Mouse (Mus musculus): ENCODE measurements around the gene Cd52.

The Cd52 gene

DNA sequence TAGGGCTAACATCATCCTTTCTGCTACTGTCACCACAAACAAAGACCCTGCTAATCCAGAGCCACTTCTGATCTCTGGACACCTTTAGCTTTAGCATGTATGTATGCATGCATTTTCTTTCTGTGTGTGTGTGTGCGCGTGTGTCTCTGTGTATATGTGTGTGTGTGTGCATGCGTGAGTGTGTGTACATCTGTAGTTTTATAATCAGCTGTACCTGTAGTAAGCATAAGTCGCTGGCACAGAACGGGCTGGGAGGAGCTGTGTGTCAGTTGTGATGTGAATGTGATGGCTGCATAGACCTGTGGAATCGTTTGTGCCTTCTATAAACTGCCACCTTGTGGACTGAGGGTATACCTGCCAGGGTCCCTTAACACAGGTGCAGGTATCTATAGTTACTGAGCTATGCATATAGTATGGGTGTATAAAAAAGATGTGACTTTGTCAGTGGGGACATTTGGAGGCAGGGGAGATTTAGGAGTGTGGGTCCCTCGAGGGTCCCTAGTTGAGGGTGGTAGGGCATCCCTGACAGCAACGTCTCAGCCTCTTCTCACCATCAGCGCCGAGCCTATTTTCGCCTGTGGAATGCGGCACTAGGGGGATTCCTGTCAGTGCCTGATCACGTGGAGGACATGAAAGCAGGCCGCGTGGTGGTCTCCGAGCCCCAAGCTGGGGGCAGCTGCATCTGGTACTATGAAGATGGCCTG lies 4.2 kb downstream of the Cd52 start:
- no peak for DNase-seq (ENCODE audit: low spot score)

DNA sequence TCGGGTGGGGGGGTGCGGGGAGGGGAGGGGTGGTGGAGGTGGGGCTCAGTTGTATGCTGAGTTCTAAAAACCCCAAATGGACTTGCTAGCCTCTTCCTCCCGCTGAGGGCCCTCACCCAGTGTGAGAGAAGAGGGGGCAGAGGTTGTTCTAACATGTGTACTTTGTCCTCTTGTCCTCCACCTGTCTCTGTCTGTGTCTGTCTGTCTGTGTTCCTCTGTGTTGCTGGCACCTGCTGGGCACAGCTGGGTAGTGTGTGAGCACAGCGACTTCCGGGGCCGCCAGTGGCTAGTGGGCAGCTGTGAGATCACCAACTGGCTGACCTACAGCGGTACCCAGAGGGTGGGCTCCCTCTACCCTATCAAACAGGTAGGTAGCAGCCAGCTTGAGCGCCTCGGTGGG lies 5.9 kb downstream of the Cd52 start:
- DNase-seq (ENCODE audit: low spot score) = no peak

- no peak for DNase-seq (ENCODE audit: low spot score)
Measured at GRCm38 (mm10) chr4:134087412-134087811, 7.5 kb downstream of the Cd52 start.

- DNase-seq (ENCODE audit: low spot score) = no peak
Measured at GRCm38 (mm10) chr4:134084999-134085398, 9.9 kb downstream of the Cd52 start.

DNA sequence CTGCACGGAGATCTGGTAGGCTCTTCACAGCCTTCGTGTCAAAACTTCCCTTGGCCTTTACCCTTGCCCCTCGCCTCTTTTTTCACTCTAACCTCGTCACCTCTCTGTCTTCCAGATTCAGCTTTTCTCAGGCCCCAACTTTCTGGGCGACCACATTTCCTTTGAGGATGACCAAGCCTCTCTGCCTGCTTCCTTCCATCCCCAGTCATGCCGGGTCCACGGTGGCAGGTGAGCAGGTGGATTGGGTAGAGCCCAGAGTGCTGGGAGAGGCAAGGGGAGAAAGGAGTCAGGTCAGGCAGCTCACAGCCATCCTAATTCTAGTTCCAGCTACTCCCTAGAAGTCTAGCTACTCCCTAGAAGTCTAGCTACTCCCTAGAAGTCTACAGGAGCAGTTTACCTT lies 12.4 kb downstream of the Cd52 start:
- no peak for DNase-seq (ENCODE audit: low spot score)

DNA sequence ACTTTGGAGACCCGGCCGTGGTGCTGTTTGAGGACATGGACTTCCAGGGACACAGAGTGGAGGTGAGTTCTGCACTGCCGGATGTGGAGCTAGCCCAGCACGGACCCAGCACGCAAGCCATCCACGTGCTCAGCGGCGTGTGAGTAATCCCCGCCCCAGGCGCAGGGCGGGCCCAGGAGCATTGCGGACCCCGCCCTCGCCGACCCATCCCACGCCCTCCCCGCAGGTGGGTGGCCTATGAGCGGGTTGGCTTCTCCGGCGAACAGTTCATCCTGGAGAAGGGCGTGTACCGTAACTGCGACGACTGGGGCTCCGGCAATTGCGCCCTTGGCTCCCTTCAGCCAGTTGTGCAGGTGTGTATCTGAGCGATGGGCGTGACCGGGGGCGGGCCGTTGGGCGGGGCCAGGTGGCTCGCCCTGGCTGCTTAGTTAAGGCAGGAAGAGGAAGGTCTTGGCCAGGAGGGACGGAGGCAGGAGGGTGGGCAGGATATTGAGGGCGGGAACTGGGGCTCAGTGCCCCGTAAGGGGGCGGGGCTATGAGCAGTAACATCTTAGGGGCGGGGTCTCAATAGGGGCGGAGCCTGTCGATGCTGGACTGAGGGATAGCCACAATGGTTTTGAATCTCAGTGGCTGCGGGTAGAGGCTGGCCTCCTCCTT lies 13.0 kb downstream of the Cd52 start:
- peak; percentile 61 for DNase-seq (ENCODE audit: low spot score)

DNA sequence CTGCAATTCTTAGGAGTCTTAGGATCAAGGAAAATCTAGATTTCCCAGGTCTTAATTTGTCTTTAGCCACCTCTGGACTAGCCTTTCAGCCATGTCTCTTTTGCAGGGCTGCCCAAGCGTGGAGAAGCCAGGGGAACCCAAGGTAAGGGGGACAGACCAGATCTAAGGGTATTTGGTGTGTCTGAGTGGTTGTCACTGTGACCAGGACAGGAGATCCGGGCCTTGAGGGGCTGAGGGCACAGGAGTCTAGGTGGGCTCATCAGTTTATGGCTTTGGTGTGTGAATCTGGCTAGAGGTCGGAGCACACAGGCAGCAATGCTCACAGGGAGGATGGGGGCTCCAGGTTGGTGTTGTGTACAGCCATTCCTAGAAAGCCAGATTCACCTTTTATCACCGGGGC lies 14.2 kb downstream of the Cd52 start:
- no peak for DNase-seq (ENCODE audit: low spot score)

GRCm38 (mm10) chr4:134078694-134079093 lies 16.2 kb downstream of the Cd52 start:
- peak; percentile 37 for DNase-seq (ENCODE audit: low spot score)

DNA sequence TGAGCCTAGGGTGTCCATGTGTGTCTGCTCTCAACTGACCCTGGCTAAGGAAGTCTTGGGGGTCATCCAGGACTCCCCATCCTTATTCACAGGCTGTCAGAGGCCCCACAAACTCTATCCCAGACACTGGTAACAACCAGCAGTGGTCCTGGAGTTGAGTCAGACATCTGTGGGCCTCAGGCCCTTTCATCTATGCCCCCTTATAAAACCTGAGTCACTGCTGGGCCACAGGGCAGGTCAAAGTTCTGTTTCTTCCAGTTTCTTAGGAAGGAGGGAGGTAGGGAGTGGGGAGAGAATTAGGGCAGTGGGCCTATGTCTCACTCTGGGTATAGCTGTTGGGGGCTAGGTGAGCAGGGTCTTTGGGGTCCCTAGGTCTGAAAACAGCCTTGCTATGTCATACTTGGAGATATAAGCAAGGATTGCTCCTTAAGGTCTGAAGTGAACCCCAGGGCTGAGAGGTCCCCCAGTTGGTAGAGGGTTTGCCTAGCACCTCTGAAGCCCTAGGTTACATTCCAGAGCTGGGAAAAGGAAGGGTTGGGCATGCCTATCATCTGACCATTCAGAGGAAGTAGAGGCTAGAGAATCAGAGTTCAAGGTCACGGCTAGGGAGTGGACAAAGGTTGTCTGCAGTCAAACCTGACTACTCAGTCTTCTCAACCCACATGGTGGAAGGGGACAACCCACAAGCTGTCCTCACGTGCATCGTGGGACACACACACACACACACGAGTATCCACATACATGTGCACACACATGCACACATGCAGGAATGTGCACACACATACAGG lies 25.9 kb downstream of the Cd52 start:
- no peak for DNase-seq (ENCODE audit: low spot score)

DNA sequence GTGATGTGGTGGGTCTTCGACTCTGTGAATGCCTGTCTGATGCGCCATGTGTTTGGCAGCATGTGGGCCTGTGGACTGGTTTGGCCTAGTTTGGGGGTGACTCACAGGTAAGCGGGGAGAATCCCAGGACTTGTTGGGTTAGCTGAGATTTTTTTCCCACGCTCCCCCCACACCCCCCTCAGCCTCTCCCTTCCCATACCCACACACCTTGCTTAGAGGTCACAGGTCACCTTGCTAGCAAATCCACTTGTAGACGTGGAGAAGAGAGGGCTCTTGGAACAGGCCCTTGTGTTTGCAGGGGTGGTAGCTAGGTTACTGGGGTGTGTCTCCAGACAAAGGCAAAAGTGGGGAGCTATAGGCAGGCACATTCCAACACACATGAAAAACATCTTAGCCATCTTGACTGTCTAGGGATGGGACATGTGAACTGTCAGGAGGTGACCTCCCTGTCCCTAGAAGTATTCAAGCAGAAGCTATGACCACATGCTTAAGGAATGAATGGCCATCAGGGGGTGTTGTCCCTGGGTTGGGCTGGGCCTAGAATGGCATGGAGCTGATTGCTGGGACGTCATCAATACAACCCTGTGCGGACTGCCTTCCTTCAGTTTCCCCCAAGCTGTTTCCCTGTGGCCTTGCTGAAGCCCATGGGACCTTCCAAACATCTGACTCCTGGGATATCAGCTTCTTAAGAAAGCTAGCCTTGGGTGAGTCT lies 26.9 kb downstream of the Cd52 start:
- no peak for DNase-seq (ENCODE audit: low spot score)

DNA sequence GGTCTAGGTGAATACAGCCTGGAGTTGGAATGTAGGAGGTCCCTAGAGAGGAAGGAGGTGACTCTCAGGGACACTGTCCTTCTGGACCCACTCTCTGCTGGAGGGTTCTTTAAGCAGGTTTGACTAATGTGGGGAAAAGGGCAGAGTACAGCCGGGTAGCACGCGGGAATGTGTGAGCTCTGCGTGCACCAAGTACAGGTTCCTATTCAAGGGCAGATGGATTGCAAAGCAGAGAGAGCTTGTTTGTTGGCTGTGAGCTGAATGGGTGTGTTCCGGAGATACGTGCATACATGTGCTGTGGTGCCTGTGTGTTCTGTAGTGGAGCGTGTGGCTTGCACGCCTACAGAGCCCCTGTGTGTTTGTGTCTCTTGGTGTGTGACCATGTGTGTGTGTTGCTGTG lies 27.5 kb downstream of the Cd52 start:
- no peak for DNase-seq (ENCODE audit: low spot score)

- DNase-seq (ENCODE audit: low spot score) = no peak
Measured at GRCm38 (mm10) chr4:134065431-134066004, 29.4 kb downstream of the Cd52 start.

- peak; percentile 35 for DNase-seq (ENCODE audit: low spot score)
Measured at GRCm38 (mm10) chr4:134062561-134062960, 32.3 kb downstream of the Cd52 start.

DNA sequence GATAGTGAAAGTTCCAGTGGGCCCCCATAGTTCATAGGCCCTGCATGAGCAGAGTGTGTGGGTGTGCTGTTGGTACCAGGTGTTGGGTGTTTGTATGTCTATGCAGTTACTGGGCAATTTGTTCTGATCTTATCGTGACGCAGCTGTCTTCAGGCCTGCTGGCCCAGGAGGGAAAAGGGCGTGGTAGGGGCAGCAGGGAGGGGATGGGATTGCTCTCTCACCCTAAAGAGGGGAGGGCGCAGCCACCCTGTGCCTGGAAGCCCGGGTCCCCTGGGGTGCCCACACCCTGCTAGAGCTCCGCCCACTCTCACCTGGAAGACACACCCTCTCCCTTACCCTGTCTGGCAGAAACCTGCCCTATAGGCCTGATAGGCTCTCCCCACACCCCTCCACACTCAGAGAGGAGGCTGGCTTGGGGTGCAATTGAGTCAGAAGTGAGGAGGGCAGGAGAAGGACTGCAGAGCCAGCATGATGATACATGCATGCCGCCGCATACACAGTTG lies 32.9 kb downstream of the Cd52 start:
- peak; percentile 52 for DNase-seq (ENCODE audit: low spot score)

DNA sequence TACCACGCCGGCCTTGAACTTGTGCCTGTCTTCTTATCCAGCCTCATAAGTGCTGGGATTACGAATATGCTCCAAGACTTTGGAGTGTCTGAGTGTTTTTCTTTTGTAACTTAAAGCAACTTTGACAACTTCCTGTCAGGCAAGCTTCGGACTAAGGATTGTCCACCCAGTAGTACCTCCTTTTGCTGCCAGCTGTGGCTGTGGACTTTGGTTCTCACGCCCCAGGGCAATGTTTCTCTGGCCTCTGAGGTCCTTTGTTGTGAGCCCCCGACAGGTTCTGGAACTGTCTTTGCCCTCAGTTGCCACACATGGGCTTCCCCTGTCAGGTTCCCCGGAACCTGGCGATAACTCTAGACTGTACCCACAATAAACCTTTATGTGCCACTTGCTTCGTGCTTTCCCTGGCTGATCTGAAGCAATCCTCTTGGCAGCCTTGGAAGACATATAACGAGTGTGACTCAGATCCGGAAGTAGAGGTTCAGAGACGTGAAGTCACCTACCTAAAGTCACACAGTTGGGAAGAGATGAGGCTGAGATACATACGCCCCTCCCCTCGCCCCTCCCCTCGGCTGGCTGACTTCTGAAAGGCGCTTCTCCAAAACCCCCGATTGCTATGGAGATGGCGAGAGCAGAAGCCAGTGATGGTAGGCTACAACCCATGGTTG lies 33.6 kb downstream of the Cd52 start:
- no peak for DNase-seq (ENCODE audit: low spot score)

DNA sequence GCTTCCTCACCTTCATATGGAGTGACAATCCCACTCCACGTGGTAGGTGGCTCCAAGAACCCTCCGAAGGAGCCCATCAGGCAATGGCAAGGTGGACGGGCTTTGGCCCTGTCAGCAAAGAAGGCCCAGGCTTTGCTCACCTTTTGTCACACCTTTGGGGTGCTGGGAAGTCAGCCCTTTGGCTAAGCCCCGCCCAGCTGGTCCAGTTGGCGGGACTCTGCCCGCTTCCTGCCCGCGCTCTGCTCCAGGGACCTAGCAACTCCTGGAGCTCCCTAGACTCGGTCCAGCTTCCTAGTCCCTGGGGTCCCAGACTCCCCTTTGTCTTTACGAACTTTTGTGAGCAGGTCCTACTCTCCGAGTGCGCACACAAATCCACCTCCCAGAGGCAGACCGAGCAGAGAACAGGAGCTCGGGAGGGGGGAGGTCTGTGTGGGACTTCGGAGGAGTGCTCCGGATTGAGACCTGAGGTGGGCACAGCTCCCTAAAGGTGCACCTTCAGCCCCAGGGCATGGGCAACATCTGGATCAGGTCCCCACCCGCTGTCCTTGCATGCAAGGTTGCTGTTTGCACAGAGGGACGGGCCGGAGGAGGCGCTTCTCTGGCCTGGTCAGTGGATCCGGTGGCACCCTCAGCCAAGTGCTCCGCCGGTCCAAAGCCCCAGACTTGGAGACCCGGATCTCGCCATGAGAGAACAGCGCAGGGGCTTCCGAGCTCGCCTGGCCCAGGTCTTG lies 34.6 kb downstream of the Cd52 start, which contains the start of gene Crybg2:
TSS of gene Crybg2 (plus strand) at position 681 of the 731 bp plus-strand sequence.
- no peak for DNase-seq (ENCODE audit: low spot score)

GRCm38 (mm10) chr4:134058908-134059307 lies 36.0 kb downstream of the Cd52 start:
- no peak for DNase-seq (ENCODE audit: low spot score)

DNA sequence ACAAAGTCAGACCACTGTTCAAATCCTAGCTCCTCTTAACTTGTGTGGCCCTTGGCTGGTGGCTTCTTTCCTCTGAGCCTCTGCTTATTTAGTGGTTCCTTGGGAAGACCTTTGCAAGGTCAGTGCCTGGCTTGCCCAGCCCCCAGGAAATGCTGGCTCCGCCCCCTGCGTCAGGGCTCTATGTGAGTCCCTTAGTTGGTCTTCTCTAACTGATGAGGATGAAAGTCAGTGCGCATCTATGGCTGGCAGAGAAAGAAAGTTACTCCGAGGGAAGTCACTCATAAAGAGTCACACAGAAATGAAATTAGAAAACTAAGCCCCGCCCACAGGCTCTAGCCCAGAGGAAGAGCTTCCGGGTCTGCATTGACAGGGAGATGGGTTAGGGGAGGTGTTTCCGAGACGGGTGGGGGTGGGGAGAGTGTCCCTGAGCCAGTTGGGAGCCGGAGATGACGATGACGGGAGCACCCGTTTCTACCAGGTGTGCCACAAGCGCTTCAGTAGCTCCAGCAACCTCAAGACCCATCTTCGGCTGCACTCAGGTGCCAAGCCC lies 36.6 kb downstream of the Cd52 start:
- DNase-seq (ENCODE audit: low spot score) = no peak

DNA sequence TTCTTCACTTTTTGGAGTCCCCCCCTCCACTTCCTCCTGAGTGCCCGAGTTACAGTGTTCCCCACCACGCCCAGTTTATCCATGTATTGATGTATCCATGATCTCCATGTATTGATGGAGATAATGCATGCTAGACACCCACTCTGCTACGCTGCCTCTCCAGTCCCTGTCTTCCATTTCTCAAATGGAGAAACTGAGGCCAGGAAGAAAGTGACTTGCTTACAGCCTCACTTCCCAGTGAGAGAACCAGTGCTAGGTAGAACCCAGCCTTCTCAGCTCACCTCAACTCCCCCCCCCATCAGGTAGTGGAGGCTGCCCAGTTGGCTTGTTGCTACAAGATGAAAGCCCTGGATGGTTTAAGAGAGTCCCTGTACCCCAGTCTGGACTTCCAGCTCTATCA lies 41.3 kb downstream of the Cd52 start, which contains the start of gene Zfp683:
TSS of gene Zfp683 (plus strand) at position 301 of the 400 bp plus-strand sequence.
- DNase-seq (ENCODE audit: low spot score) = no peak

DNA sequence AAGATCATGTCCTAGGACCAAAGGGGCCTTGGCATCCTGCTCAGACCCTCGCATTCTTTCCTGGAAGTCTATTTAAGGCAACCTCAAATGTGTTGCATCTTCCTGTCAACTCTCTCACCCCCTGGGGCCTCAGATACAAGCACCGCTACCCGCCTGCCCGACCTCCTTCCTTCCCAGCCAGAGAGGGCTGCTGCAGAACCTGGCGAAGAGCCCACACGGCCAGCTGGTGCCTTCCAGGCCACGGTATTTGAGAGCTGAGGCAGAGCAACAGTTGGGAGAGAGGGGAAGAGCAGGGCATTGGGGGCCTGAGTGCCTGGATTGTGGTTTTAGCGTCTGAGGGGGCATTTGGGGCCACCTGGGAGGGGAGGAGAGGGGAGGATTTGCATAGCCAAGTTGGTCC lies 42.3 kb downstream of the Cd52 start:
- no peak for DNase-seq (ENCODE audit: low spot score)

Data from c-Kit-positive CD71-positive TER-119-positive erythroid progenitor cells, embryonic 14.5 days (primary cell).